9 mouse cellular contexts compared by ENCODE assay signal in genomic region chr4:152092751-152093293, GRCm38 (mm10). TPM values are rescaled to one million over a fixed set of nuclear protein-coding genes. Genes with fewer than 3 reads are reported as not detected.
DNase-seq lines count a peak whose midpoint lies in the region; ATAC-seq and TF ChIP-seq lines count a peak whose summit lies in the region.
"Had no signal": no experiment of that assay in that cellular context is flagged by ENCODE, and none has a peak within 500 bp of the region (broad histone marks: within the 10 kb centered on the region; RNA-seq: fewer than 3 reads in every experiment).

No protein-coding gene starts in this region.

- ATAC-seq in kidney, embryonic 14.5 days (ENCODE audit: low FRiP score, low TSS enrichment), result peak; percentile 17; the same call in 1 of the 2 replicates
- ATAC-seq in G1E (ENCODE audit: extremely low read depth, insufficient number of reproducible peaks, low FRiP score, poor library complexity, severe bottlenecking), result peak; percentile 50
- no peak for ATAC-seq in embryonic facial prominence, embryonic 12.5 days (ENCODE audit: insufficient number of reproducible peaks, insufficient read depth, low FRiP score, low TSS enrichment)
- ATAC-seq in megakaryocyte, adult 5-6 weeks (ENCODE audit: poor library complexity, severe bottlenecking), result peak; percentile 19; the same call in 1 of the 2 replicates

- H3K27ac ChIP-seq in kidney, embryonic 14.5 days (ENCODE audit: low read depth, low read length), result 0 out of 2 replicates have a peak overlapping the region, but pooled peaks have one; percentile 32
- H3K27ac ChIP-seq in embryonic facial prominence, embryonic 12.5 days, result peak overlapping the region; percentile 18; the same call in 1 of the 2 replicates

- H3K9me3 ChIP-seq in kidney, embryonic 14.5 days (ENCODE audit: control insufficient read depth, low read length), result no peaks in the 10 kb centered on the region
- no peaks in the 10 kb centered on the region for H3K9me3 ChIP-seq in G1E (replicated peaks)
- no peaks in the 10 kb centered on the region for H3K9me3 ChIP-seq in embryonic facial prominence, embryonic 12.5 days

- H3K4me1 ChIP-seq in kidney, embryonic 14.5 days (ENCODE audit: control insufficient read depth, insufficient read depth, low read length), result peaks cover 32% of the 10 kb centered on the region
- H3K4me1 ChIP-seq in G1E (ENCODE audit: insufficient read depth, low read depth, low read length), result peaks cover 41% of the 10 kb centered on the region
- peaks cover 34% of the 10 kb centered on the region for H3K4me1 ChIP-seq in embryonic facial prominence, embryonic 12.5 days

- H3K9ac ChIP-seq in kidney, embryonic 14.5 days (ENCODE audit: low read depth, low read length), result 0 out of 2 replicates have a peak overlapping the region, but pooled peaks have one; percentile 31
- H3K9ac ChIP-seq in embryonic facial prominence, embryonic 12.5 days, result 0 out of 2 replicates have a peak overlapping the region, but pooled peaks have one; percentile 24

- whole genome bisulfite sequencing in kidney, embryonic 14.5 days, result 55% methylated on average over 8 of the region's 8 CpGs
- 63% methylated on average over 8 of the region's 8 CpGs for WGBS in embryonic facial prominence, embryonic 12.5 days

- DNase-seq in kidney, postnatal 25 days, result no peak
- peak; percentile 73 for DNase-seq in G1E (ENCODE audit: low spot score)
- DNase-seq in cerebellum, postnatal 36 days, result no peak
- DNase-seq in right cerebral cortex, postnatal 36 days (ENCODE audit: low spot score in 2 of 2), result no peak
- DNase-seq in right cerebral cortex, postnatal 25 days, result no peak
- DNase-seq: gastrocnemius, postnatal 10 days had no signal

- H3K27me3 ChIP-seq in kidney, embryonic 14.5 days (ENCODE audit: control insufficient read depth, insufficient read depth, low read length), result no peaks in the 10 kb centered on the region
- peaks cover 23% of the 10 kb centered on the region for H3K27me3 ChIP-seq in G1E (ENCODE audit: insufficient read depth, low read length)
- H3K27me3 ChIP-seq in embryonic facial prominence, embryonic 12.5 days, result no peaks in the 10 kb centered on the region

- no peak overlapping the region for H3K4me3 ChIP-seq in kidney, embryonic 14.5 days (ENCODE audit: low read length)
- H3K4me3 ChIP-seq in G1E (ENCODE audit: low read depth, low read length), result peak overlapping the region; percentile 42; the same call in 1 of the 2 replicates
- no peak overlapping the region for H3K4me3 ChIP-seq in embryonic facial prominence, embryonic 12.5 days

- H3K4me2 ChIP-seq in kidney, embryonic 14.5 days (replicated peaks; ENCODE audit: low read depth, low read length), result no peak overlapping the region
- no peak overlapping the region for H3K4me2 ChIP-seq in embryonic facial prominence, embryonic 12.5 days (replicated peaks)

- H3K36me3 ChIP-seq in kidney, embryonic 14.5 days (ENCODE audit: control insufficient read depth, insufficient read depth, low read length), result peaks cover 14% of the 10 kb centered on the region; the same call in 1 of the 2 replicates
- H3K36me3 ChIP-seq in G1E (replicated peaks), result no peaks in the 10 kb centered on the region
- peaks cover 3% of the 10 kb centered on the region; the same call in 1 of the 2 replicates for H3K36me3 ChIP-seq in embryonic facial prominence, embryonic 12.5 days

- no peak for TF ChIP-seq CTCF in G1E (IDR thresholded peaks at IDR 0.05; ENCODE audit: low read depth, low read length)

RNA-seq across cellular contexts. Expression of gene Plekhg5, which starts 20.5 kb away (rescaled TPM):
- 10.4 and 16.1 TPM in 2 replicates for polyA plus RNA-seq in kidney, embryonic 14.5 days (2014; fragmentation: Nextera tagmentation; extraction: Ambion mirVana)
- 0.87 and 3.9 TPM in 2 replicates for total RNA-seq in G1E (2014; fragmentation: Nextera tagmentation)
- total RNA-seq in G1E (2017), result 1.6 and 1.7 TPM in 2 replicates
- polyA plus RNA-seq in G1E (2012), result 4.0 and 4.1 TPM in 2 replicates
- polyA plus RNA-seq in embryonic facial prominence, embryonic 12.5 days (2016; fragmentation: Nextera tagmentation; extraction: Ambion mirVana), result 17.8 and 19.0 TPM in 2 replicates
- total RNA-seq in megakaryocyte, adult 5-6 weeks (2015), result 1.7 and 2.6 TPM in 2 replicates
- 3.0 and 3.6 TPM in 2 replicates for total RNA-seq in megakaryocyte, adult 5-6 weeks (2017)

RNA-seq across cellular contexts. Expression of gene Tnfrsf25, which starts 22.9 kb away (rescaled TPM):
- polyA plus RNA-seq in kidney, embryonic 14.5 days (2014; fragmentation: Nextera tagmentation; extraction: Ambion mirVana), result 0.57 and 1.9 TPM in 2 replicates
- not detected in 2 replicates for total RNA-seq in G1E (2014; fragmentation: Nextera tagmentation)
- 0.29 TPM in 1 of 2 replicates, not detected in the other for total RNA-seq in G1E (2017)
- polyA plus RNA-seq in G1E (2012), result not detected in 2 replicates
- polyA plus RNA-seq in embryonic facial prominence, embryonic 12.5 days (2016; fragmentation: Nextera tagmentation; extraction: Ambion mirVana), result 1.1 and 2.1 TPM in 2 replicates
- total RNA-seq in megakaryocyte, adult 5-6 weeks (2015), result 0.13 and 0.25 TPM in 2 replicates
- 0.18 and 2.8 TPM in 2 replicates for total RNA-seq in megakaryocyte, adult 5-6 weeks (2017)

RNA-seq across cellular contexts. Expression of gene Nol9, which starts 53.7 kb away (rescaled TPM):
- 26.1 and 47.3 TPM in 2 replicates for polyA plus RNA-seq in kidney, embryonic 14.5 days (2014; fragmentation: Nextera tagmentation; extraction: Ambion mirVana)
- 47.5 and 58.2 TPM in 2 replicates for total RNA-seq in G1E (2014; fragmentation: Nextera tagmentation)
- total RNA-seq in G1E (2017), result 34.2 and 35.1 TPM in 2 replicates
- polyA plus RNA-seq in G1E (2012), result 63.5 and 96.9 TPM in 2 replicates
- 43.8 and 46.0 TPM in 2 replicates for polyA plus RNA-seq in embryonic facial prominence, embryonic 12.5 days (2016; fragmentation: Nextera tagmentation; extraction: Ambion mirVana)
- 10.1 and 11.1 TPM in 2 replicates for total RNA-seq in megakaryocyte, adult 5-6 weeks (2015)
- 10.8 and 15.5 TPM in 2 replicates for total RNA-seq in megakaryocyte, adult 5-6 weeks (2017)

RNA-seq across cellular contexts. Expression of gene Tas1r1, which starts 54.5 kb away (rescaled TPM):
- 0.39 and 0.77 TPM in 2 replicates for polyA plus RNA-seq in kidney, embryonic 14.5 days (2014; fragmentation: Nextera tagmentation; extraction: Ambion mirVana)
- total RNA-seq in G1E (2014; fragmentation: Nextera tagmentation), result 0.24 TPM in 1 of 2 replicates, not detected in the other
- 0.06 and 0.27 TPM in 2 replicates for total RNA-seq in G1E (2017)
- 0.02 and 0.04 TPM in 2 replicates for polyA plus RNA-seq in G1E (2012)
- polyA plus RNA-seq in embryonic facial prominence, embryonic 12.5 days (2016; fragmentation: Nextera tagmentation; extraction: Ambion mirVana), result 1.0 and 1.1 TPM in 2 replicates
- total RNA-seq in megakaryocyte, adult 5-6 weeks (2015), result 0.11 and 0.16 TPM in 2 replicates
- total RNA-seq in megakaryocyte, adult 5-6 weeks (2017), result not detected in 2 replicates

RNA-seq across cellular contexts. Expression of gene Espn, which starts 59.3 kb away (rescaled TPM):
- 36.1 and 36.3 TPM in 2 replicates for polyA plus RNA-seq in kidney, embryonic 14.5 days (2014; fragmentation: Nextera tagmentation; extraction: Ambion mirVana)
- total RNA-seq in G1E (2014; fragmentation: Nextera tagmentation) (9.3 and 16.4 TPM in 2 replicates), G1E (2017) (4.2 and 4.3 TPM in 2 replicates)
- 48.0 and 61.7 TPM in 2 replicates for polyA plus RNA-seq in G1E (2012)
- 6.4 and 6.6 TPM in 2 replicates for polyA plus RNA-seq in embryonic facial prominence, embryonic 12.5 days (2016; fragmentation: Nextera tagmentation; extraction: Ambion mirVana)
- 1.2 and 1.4 TPM in 2 replicates for total RNA-seq in megakaryocyte, adult 5-6 weeks (2015)
- total RNA-seq in megakaryocyte, adult 5-6 weeks (2017), result 0.22 and 0.24 TPM in 2 replicates
